Comparison of ENCODE assay signal across 8 mouse cellular contexts in the genomic region with DNA sequence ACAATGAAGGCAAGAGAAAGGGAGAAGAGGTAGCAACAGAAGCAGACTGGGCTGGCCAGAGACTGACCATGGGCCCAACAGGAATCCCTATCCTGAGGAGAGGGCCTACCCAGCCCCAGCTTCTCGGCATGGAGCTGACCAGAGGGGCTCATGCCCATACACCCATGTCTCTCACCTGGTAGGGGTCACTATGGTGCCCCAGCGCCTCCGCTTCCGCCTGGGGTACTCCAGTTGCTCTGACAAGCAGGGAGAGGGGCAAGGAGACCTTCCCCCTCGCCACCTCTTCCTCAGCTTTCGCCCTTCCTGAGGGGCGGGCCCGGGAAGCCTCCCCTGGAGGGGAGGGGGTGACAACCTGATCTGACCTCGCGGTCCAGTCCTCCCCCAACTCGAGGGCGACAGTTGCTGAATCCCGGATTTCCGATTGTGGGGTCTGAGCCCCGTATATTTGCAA. TPM values are rescaled to one million over a fixed set of nuclear protein-coding genes. Genes with fewer than 3 reads are reported as not detected.
DNase-seq lines count a peak whose midpoint lies in the region; ATAC-seq and TF ChIP-seq lines count a peak whose summit lies in the region.

No protein-coding gene starts in this region.

- DNase-seq in cerebellum, adult 11-12 months = peak; percentile 61
- no peak for DNase-seq in cerebellum, postnatal 36 days
- DNase-seq in embryonic facial prominence, embryonic 14.5 days (ENCODE audit: low spot score) = no peak
- peak; percentile 44 for DNase-seq in induced T-regulatory cell, adult 2 months (ENCODE audit: low read depth)
- DNase-seq in thymus, postnatal 14 days = peak; percentile 57
- no peak for DNase-seq in frontal cortex, postnatal 14 days (ENCODE audit: low spot score in 2 of 2)

- H3ac ChIP-seq in C2C12 (ENCODE audit: control insufficient read depth, insufficient read length, low read depth) = peak overlapping the region; percentile 87

- H3K9ac ChIP-seq in embryonic facial prominence, embryonic 14.5 days (ENCODE audit: low read depth, low read length) = peak overlapping the region; percentile 83

- H3K9me3 ChIP-seq in embryonic facial prominence, embryonic 14.5 days (ENCODE audit: control insufficient read depth, low read length) = no peaks in the 10 kb centered on the region

- H3K36me3 ChIP-seq in C2C12 (ENCODE audit: control insufficient read depth, insufficient read depth) (peaks cover 22% of the 10 kb centered on the region), macrophage (ENCODE audit: inconsistent target) (peaks cover 46% of the 10 kb centered on the region)
- peaks cover 22% of the 10 kb centered on the region for H3K36me3 ChIP-seq in embryonic facial prominence, embryonic 14.5 days (ENCODE audit: control insufficient read depth, insufficient read depth, low read length)

- peaks cover 30% of the 10 kb centered on the region for H3K79me3 ChIP-seq in C2C12 (ENCODE audit: low read depth)

- no peak for ATAC-seq in embryonic facial prominence, embryonic 14.5 days (ENCODE audit: low read depth)

- H3K79me2 ChIP-seq in C2C12 (ENCODE audit: control insufficient read depth, insufficient read depth) = peaks cover 49% of the 10 kb centered on the region
- H3K79me2 ChIP-seq in macrophage (ENCODE audit: inconsistent target) = peaks cover 52% of the 10 kb centered on the region

- under 1% methylated on average over 10 of the region's 15 CpGs for WGBS in embryonic facial prominence, embryonic 14.5 days
- WGBS in macrophage (ENCODE audit: missing documents) = 0% methylated on average over 15 of the region's 15 CpGs

- peaks cover 24% of the 10 kb centered on the region for H3K4me1 ChIP-seq in embryonic facial prominence, embryonic 14.5 days (ENCODE audit: control insufficient read depth, insufficient read depth, low read length)

- peak overlapping the region; percentile 94 for H3K4me2 ChIP-seq in embryonic facial prominence, embryonic 14.5 days (ENCODE audit: low read depth, low read length)

- H3K27ac ChIP-seq in embryonic facial prominence, embryonic 14.5 days (replicated peaks; ENCODE audit: low read depth, low read length) = peak overlapping the region; percentile 90
- peak overlapping the region; percentile 77 for H3K27ac ChIP-seq in macrophage

- H3K27me3 ChIP-seq in C2C12 (ENCODE audit: control insufficient read depth, insufficient read depth, insufficient read length) = no peaks in the 10 kb centered on the region
- no peaks in the 10 kb centered on the region for H3K27me3 ChIP-seq in embryonic facial prominence, embryonic 14.5 days (replicated peaks; ENCODE audit: control insufficient read depth, insufficient read depth, low read length)

- H3K4me3 ChIP-seq in C2C12 (ENCODE audit: insufficient read depth, poor library complexity, severe bottlenecking) = peak overlapping the region; percentile 86
- H3K4me3 ChIP-seq in embryonic facial prominence, embryonic 14.5 days (ENCODE audit: low read depth, low read length) = peak overlapping the region; percentile 73
- peak overlapping the region; percentile 92 for H3K4me3 ChIP-seq in macrophage (ENCODE audit: inconsistent target)

- TF ChIP-seq CTCF in C2C12 (IDR thresholded peaks at IDR 0.05; ENCODE audit: control insufficient read depth, insufficient read depth, insufficient read length) = no peak

TF ChIP-seq in C2C12, 6 proteins besides CTCF, POLR2A, EP300 and RAD21:
- no peak for TF ChIP-seq CEBPB (IDR thresholded peaks at IDR 0.05; ENCODE audit: low read depth)
- TF ChIP-seq MYOG (IDR thresholded peaks at IDR 0.05; ENCODE audit: control insufficient read depth, extremely low read depth, insufficient read length) = no peak
- no peak for TF ChIP-seq FOSL1 (IDR thresholded peaks at IDR 0.05; ENCODE audit: insufficient read depth, low read length, poor library complexity, severe bottlenecking)
- TF ChIP-seq MAX (IDR thresholded peaks at IDR 0.05) = no peak
- no peak for TF ChIP-seq MYOD1 (IDR thresholded peaks at IDR 0.05; ENCODE audit: control insufficient read depth, insufficient read length, low read depth)
- TF ChIP-seq USF1 (IDR thresholded peaks at IDR 0.05; ENCODE audit: low read depth) = no peak

RNA-seq across cellular contexts. Expression of a gene that starts 0.7 kb away (rescaled TPM):
- polyA plus RNA-seq in C2C12 (2012; fragmentation: generic; extraction: Trizol) = 27.9 TPM
- 29.1 and 31.9 TPM in 2 replicates for polyA plus RNA-seq in embryonic facial prominence, embryonic 14.5 days (2014; fragmentation: Nextera tagmentation; extraction: Ambion mirVana)
- total RNA-seq in macrophage (2018; cell fraction: chromatin; rRNA removed) = 100 to 1,000 TPM in 20 of 26 experiments, 10 to 100 TPM in 6; 47.2 to 205 (median 151) TPM
- total RNA-seq in macrophage (2018; cell fraction: cytosol; rRNA removed) = 10 to 100 TPM; 18.7 to 42.1 (median 29.5) TPM
- 100 to 1,000 TPM in 19 of 26 experiments, 10 to 100 TPM in 7; 55.6 to 193 (median 126) TPM for total RNA-seq in macrophage (2018; cell fraction: nucleus; rRNA removed)
- polyA plus RNA-seq in macrophage (2018) = 24.1 to 40.9 TPM (median 31.3 TPM) in 3 replicates

RNA-seq across cellular contexts. Expression of a gene that starts 21.6 kb away (rescaled TPM):
- polyA plus RNA-seq in C2C12 (2012; fragmentation: generic; extraction: Trizol) (105 TPM), macrophage (2018) (34.7 to 59.9 TPM (median 57.7 TPM) in 3 replicates)
- polyA plus RNA-seq in embryonic facial prominence, embryonic 14.5 days (2014; fragmentation: Nextera tagmentation; extraction: Ambion mirVana) = 75.0 and 86.1 TPM in 2 replicates
- total RNA-seq in macrophage (2018; cell fraction: chromatin; rRNA removed) = 10 to 100 TPM; 17.3 to 81.3 (median 47.8) TPM
- total RNA-seq in macrophage (2018; cell fraction: cytosol; rRNA removed) = 10 to 100 TPM; 27.4 to 49.8 (median 41.5) TPM
- 10 to 100 TPM; 15.0 to 64.5 (median 31.7) TPM for total RNA-seq in macrophage (2018; cell fraction: nucleus; rRNA removed)

RNA-seq across cellular contexts. Expression of a gene that starts 22.0 kb away (rescaled TPM):
- polyA plus RNA-seq in C2C12 (2012; fragmentation: generic; extraction: Trizol) (53.9 TPM), macrophage (2018) (3.9 to 23.5 TPM (median 19.4 TPM) in 3 replicates)
- 13.2 and 14.8 TPM in 2 replicates for polyA plus RNA-seq in embryonic facial prominence, embryonic 14.5 days (2014; fragmentation: Nextera tagmentation; extraction: Ambion mirVana)
- 10 to 100 TPM in 9 of 26 experiments, 1 to 10 TPM in 17; 1.5 to 19.1 (median 7.0) TPM for total RNA-seq in macrophage (2018; cell fraction: chromatin; rRNA removed)
- 1 to 10 TPM; 1.4 to 4.0 (median 2.1) TPM for total RNA-seq in macrophage (2018; cell fraction: cytosol; rRNA removed)
- 10 to 100 TPM in 4 of 26 experiments, 1 to 10 TPM in 22; 1.4 to 37.0 (median 4.8) TPM for total RNA-seq in macrophage (2018; cell fraction: nucleus; rRNA removed)

RNA-seq across cellular contexts. Expression of a gene that starts 36.5 kb away (rescaled TPM):
- polyA plus RNA-seq in C2C12 (2012; fragmentation: generic; extraction: Trizol) (not detected), macrophage (2018) (0.10 TPM in 1 of 3 replicates, not detected in the others)
- polyA plus RNA-seq in embryonic facial prominence, embryonic 14.5 days (2014; fragmentation: Nextera tagmentation; extraction: Ambion mirVana) = 1.7 and 2.0 TPM in 2 replicates
- not detected for total RNA-seq in macrophage (2018; cell fraction: chromatin; rRNA removed)
- total RNA-seq in macrophage (2018; cell fraction: cytosol; rRNA removed) = under 1 TPM in 5 of 26 experiments, not detected in 21; 0.04 to 0.10 (median 0.06) TPM
- total RNA-seq in macrophage (2018; cell fraction: nucleus; rRNA removed) = not detected

RNA-seq across cellular contexts. Expression of a gene that starts 39.0 kb away (rescaled TPM):
- 26.7 TPM for polyA plus RNA-seq in C2C12 (2012; fragmentation: generic; extraction: Trizol)
- 30.2 and 33.2 TPM in 2 replicates for polyA plus RNA-seq in embryonic facial prominence, embryonic 14.5 days (2014; fragmentation: Nextera tagmentation; extraction: Ambion mirVana)
- total RNA-seq in macrophage (2018; cell fraction: chromatin; rRNA removed) = 100 to 1,000 TPM in 18 of 26 experiments, 10 to 100 TPM in 8; 32.3 to 243 (median 136) TPM
- total RNA-seq in macrophage (2018; cell fraction: cytosol; rRNA removed) = 100 to 1,000 TPM in 13 of 26 experiments, 10 to 100 TPM in 13; 70.1 to 165 (median 109) TPM
- total RNA-seq in macrophage (2018; cell fraction: nucleus; rRNA removed) = 100 to 1,000 TPM in 17 of 26 experiments, 10 to 100 TPM in 9; 51.5 to 216 (median 121) TPM
- 36.1 to 105 TPM (median 98.7 TPM) in 3 replicates for polyA plus RNA-seq in macrophage (2018)

Comparison
In these comparisons a context has a peak if more than half of its experiments do, and no peak if none do; other contexts are left out.
1. DNase-seq: peak in cerebellum, adult 11-12 months (single experiment), induced T-regulatory cell, adult 2 months (single experiment) and thymus, postnatal 14 days (single experiment); none in cerebellum, postnatal 36 days (0 of 2), embryonic facial prominence, embryonic 14.5 days (single experiment) and frontal cortex, postnatal 14 days (0 of 2).
2. Peak in every context shown above with its lines, with median percentiles within 50 percentile points of each other: H3K4me3 ChIP-seq.